Mouse (Mus musculus): Measurements from ENCODE around the gene Gse1. TPM values are rescaled to one million over a fixed set of nuclear protein-coding genes. Genes with fewer than 3 reads are reported as not detected.

Gse1 gene
- total RNA-seq, 2 experiments from 2014 or later, result 146 to 158 TPM

GRCm38 (mm10) chr8:120216855-120217830 is 11.1 kb upstream of the Gse1 start:
- no peak for DNase-seq (ENCODE audit: low spot score in 2 of 2)
- Histone ChIP-seq H3K4me3 (no peak overlapping the region), H3K27ac (no peak overlapping the region)
- no peak for TF ChIP-seq CTCF (conservative IDR thresholded peaks at IDR 0.05)

- DNase-seq (ENCODE audit: low spot score in 2 of 2), result no peak
- Histone ChIP-seq H3K27ac (no peak overlapping the region), H3K4me3 (no peak overlapping the region)
- TF ChIP-seq CTCF (conservative IDR thresholded peaks at IDR 0.05), result no peak
These were observed 5.7 kb upstream of the Gse1 start for GRCm38 (mm10) chr8:120222548-120222947.

- no peak for DNase-seq (ENCODE audit: low spot score in 2 of 2)
- Histone ChIP-seq H3K27ac (peak overlapping the region; percentile 37; the same call in 1 of the 2 replicates), H3K4me3 (no peak overlapping the region)
- TF ChIP-seq CTCF (conservative IDR thresholded peaks at IDR 0.05), result no peak
These were observed 3.5 kb upstream of the Gse1 start for GRCm38 (mm10) chr8:120224521-120225420.

GRCm38 (mm10) chr8:120225421-120226151 is 2.7 kb upstream of the Gse1 start:
- H3K4me3 ChIP-seq, result no peak overlapping the region
- peak overlapping the region; percentile 37; the same call in 1 of the 2 replicates for H3K27ac ChIP-seq
- peak; percentile 60 to 82 for DNase-seq (ENCODE audit: low spot score in 2 of 2)
- no peak for TF ChIP-seq CTCF (conservative IDR thresholded peaks at IDR 0.05)

- DNase-seq (ENCODE audit: low spot score in 2 of 2), result no peak
- no peak overlapping the region; the same call in 1 of the 2 replicates for H3K4me3 ChIP-seq
- peak overlapping the region; percentile 47; the same call in 1 of the 2 replicates for H3K27ac ChIP-seq
- TF ChIP-seq CTCF (conservative IDR thresholded peaks at IDR 0.05), result no peak
These were observed 1.3 kb upstream of the Gse1 start for GRCm38 (mm10) chr8:120226700-120227577.

GRCm38 (mm10) chr8:120227578-120227876 is 729 bp upstream of the Gse1 start:
- no peak for TF ChIP-seq CTCF (conservative IDR thresholded peaks at IDR 0.05)
- peak overlapping the region; percentile 47; the same call in 1 of the 2 replicates for H3K27ac ChIP-seq

GRCm38 (mm10) chr8:120228781-120229573 is 721 bp downstream of the Gse1 start:
- H3K27ac ChIP-seq, result peak overlapping the region; percentile 73; the same call in 1 of the 2 replicates
- no peak for TF ChIP-seq CTCF (conservative IDR thresholded peaks at IDR 0.05)
- peak in 1 of 2 experiments; percentile 40 for DNase-seq (ENCODE audit: low spot score in 2 of 2)
- H3K4me3 ChIP-seq, result peak overlapping the region; percentile 56

More at GRCm38 (mm10) chr8:120227578-120227876, 729 bp upstream of the Gse1 start:
- no peak for DNase-seq (ENCODE audit: low spot score in 2 of 2)
- peak overlapping the region; percentile 19; the same call in 1 of the 2 replicates for H3K4me3 ChIP-seq

- peak overlapping the region; percentile 56 for H3K4me3 ChIP-seq
- DNase-seq (ENCODE audit: low spot score in 2 of 2), result no peak
- no peak for TF ChIP-seq CTCF (conservative IDR thresholded peaks at IDR 0.05)
- H3K27ac ChIP-seq, result no peak overlapping the region
These were observed 1.3 kb downstream of the Gse1 start for GRCm38 (mm10) chr8:120229574-120229916.

- no peak for DNase-seq (ENCODE audit: low spot score in 2 of 2)
- H3K27ac ChIP-seq, result no peak overlapping the region
- no peak for TF ChIP-seq CTCF (conservative IDR thresholded peaks at IDR 0.05)
- H3K4me3 ChIP-seq, result peak overlapping the region; percentile 56
These were observed 1.8 kb downstream of the Gse1 start for GRCm38 (mm10) chr8:120230081-120230480.

- no peak for TF ChIP-seq CTCF (conservative IDR thresholded peaks at IDR 0.05)
- DNase-seq (ENCODE audit: low spot score in 2 of 2), result no peak
These were observed 2.7 kb downstream of the Gse1 start for GRCm38 (mm10) chr8:120230715-120231614.

More at GRCm38 (mm10) chr8:120230715-120231614, 2.7 kb downstream of the Gse1 start:
- H3K4me3 ChIP-seq, result peak overlapping the region; percentile 56
- H3K27ac ChIP-seq, result no peak overlapping the region
